Mouse (Mus musculus) ES-E14 (cell line): ENCODE measurements around the gene Cnih2. TPM values are rescaled to one million over a fixed set of nuclear protein-coding genes. Genes with fewer than 3 reads are reported as not detected.

ENCODE experiments used
- DNase-seq: peaks from one replicate; pipeline ENCODE4 v3.0.0-alpha.2; 2013; ENCODE audit warnings: low read depth, low spot score
- H3K27ac ChIP-seq: 2 replicates; pipeline ENCODE4 v1.5.1; 2012; ENCODE audit warnings: low read depth, mild to moderate bottlenecking, low read length, moderate library complexity, mixed read lengths; ENCODE audit not compliant: poor library complexity, insufficient read depth, severe bottlenecking
- H3K36me3 ChIP-seq: 2 replicates; pipeline ENCODE4 v1.6.1; 2012; ENCODE audit warnings: mild to moderate bottlenecking, low read length, moderate library complexity, mixed read lengths; ENCODE audit not compliant: control insufficient read depth, poor library complexity, insufficient read depth, severe bottlenecking
- H3K4me1 ChIP-seq, 2 experiments: fragments of 150-350 bp in 1 of 2; sonication (generic) in 1 of 2; 2 replicates each; pipeline ENCODE4 v1.6.1; 2012; ENCODE audit warnings: low read length in 2 of 2, mild to moderate bottlenecking in 1 of 2, mixed read lengths in 1 of 2; ENCODE audit not compliant: control insufficient read depth in 2 of 2, insufficient read depth in 2 of 2, poor library complexity in 1 of 2
- H3K4me3 ChIP-seq, 2 experiments: fragments of 150-350 bp in 1 of 2; sonication (generic) in 1 of 2; 2 replicates each; pipeline ENCODE4 v1.5.1; 2012; ENCODE audit warnings: low read length in 2 of 2, low read depth in 1 of 2, mild to moderate bottlenecking in 1 of 2, mixed read lengths in 1 of 2; ENCODE audit not compliant: insufficient read depth in 1 of 2, poor library complexity in 1 of 2, severe bottlenecking in 1 of 2
- H3K9ac ChIP-seq: 2 replicates; pipeline ENCODE4 v1.6.1; 2012; ENCODE audit warnings: low read depth, mild to moderate bottlenecking, low read length, mixed read lengths; ENCODE audit not compliant: poor library complexity, insufficient read depth, severe bottlenecking
- H3K9me3 ChIP-seq: fragments of 150-350 bp; sonication (generic); 2 replicates; pipeline ENCODE4 v1.6.1; 2012; ENCODE audit warnings: low read depth, mild to moderate bottlenecking, low read length; ENCODE audit not compliant: control insufficient read depth, insufficient read depth
- CHD2 ChIP-seq: IDR thresholded peaks from 2 replicates; pipeline ENCODE4 v1.6.1; 2014; ENCODE audit warnings: mild to moderate bottlenecking, low read depth, low read length, inconsistent platforms
- HCFC1 ChIP-seq: IDR thresholded peaks from 2 replicates; pipeline ENCODE4 v1.6.1; 2012; ENCODE audit warnings: low read length, inconsistent platforms, borderline replicate concordance; ENCODE audit not compliant: insufficient read depth
- MAFK ChIP-seq: IDR thresholded peaks from 2 replicates; pipeline ENCODE4 v1.6.1; 2014; ENCODE audit warnings: mild to moderate bottlenecking, low read depth, low read length, inconsistent platforms; ENCODE audit not compliant: insufficient read depth
- ZC3H11A ChIP-seq: IDR thresholded peaks from 2 replicates; pipeline ENCODE4 v1.6.1; 2012; ENCODE audit warnings: low read depth, mild to moderate bottlenecking, inconsistent platforms, low read length, borderline replicate concordance
- ZNF384 ChIP-seq: IDR thresholded peaks from 2 replicates; pipeline ENCODE4 v1.6.1; 2012; ENCODE audit warnings: low read depth, low read length, inconsistent platforms
- in situ Hi-C, 2 experiments: fragments of 600-800 bp; cut with MboI; formaldehyde crosslinking; loops; one replicate each; pipeline ENCODE4 v1.15.1; 2025; ENCODE audit warnings: low sequenced_read_pairs in 2 of 2, inconsistent platforms in 1 of 2; ENCODE audit not compliant: unreplicated experiment in 2 of 2
- total RNA-seq: library from RNA; depleted of rRNA; stranded (reverse); fragments of 300-350 nt; gene quantifications from 2 replicates; pipeline ENCODE4 v1.2.3, GENCODE M21; 2012

Gene Cnih2
- total RNA-seq, 1 experiment = 2.5 TPM

- no peak overlapping the region for H3K4me3 ChIP-seq
- peaks cover 14 to 54% of the 10 kb centered on the region in 2 experiments for H3K4me1 ChIP-seq
- no peak for DNase-seq
- no peak overlapping the region for H3K9ac ChIP-seq
- in situ Hi-C loops = no loop called here
- H3K27ac ChIP-seq = no peak overlapping the region
- TF ChIP-seq MAFK (no peak), ZC3H11A (no peak), HCFC1 (no peak), ZNF384 (no peak), CHD2 (no peak)
- no peaks in the 10 kb centered on the region for H3K9me3 ChIP-seq
- H3K36me3 ChIP-seq = no peaks in the 10 kb centered on the region
Observed at GRCm38 (mm10) chr19:5062446-5062845, 35.9 kb downstream of the Cnih2 start.

- H3K4me3 ChIP-seq = no peak overlapping the region
- no peak overlapping the region for H3K27ac ChIP-seq
- H3K9me3 ChIP-seq = no peaks in the 10 kb centered on the region
- H3K4me1 ChIP-seq = peaks cover 15 to 51% of the 10 kb centered on the region in 2 experiments
- in situ Hi-C loops = no loop called here
- H3K9ac ChIP-seq = no peak overlapping the region
- H3K36me3 ChIP-seq = no peaks in the 10 kb centered on the region
- no peak for TF ChIP-seq ZC3H11A
- no peak for TF ChIP-seq MAFK
- TF ChIP-seq ZNF384 = no peak
- TF ChIP-seq HCFC1 = no peak
- TF ChIP-seq CHD2 = no peak
- DNase-seq = no peak
Observed at GRCm38 (mm10) chr19:5062041-5062440, 36.3 kb downstream of the Cnih2 start.

GRCm38 (mm10) chr19:5060365-5061330, 37.7 kb downstream of the Cnih2 start:
- Histone ChIP-seq H3K9me3 (no peaks in the 10 kb centered on the region), H3K4me3 (no peak overlapping the region), H3K9ac (peak overlapping the region; percentile 21; the same call in 1 of the 2 replicates), H3K27ac (peak overlapping the region; percentile 59; the same call in 1 of the 2 replicates), H3K36me3 (no peaks in the 10 kb centered on the region), H3K4me1 (peaks cover 15 to 49% of the 10 kb centered on the region in 2 experiments)
- DNase-seq = no peak
- in situ Hi-C loops = no loop called here
- TF ChIP-seq ZNF384 (no peak), MAFK (peak; percentile 56; the same call in 1 of the 2 replicates), CHD2 (no peak), HCFC1 (no peak), ZC3H11A (no peak)

- Histone ChIP-seq H3K27ac (peak overlapping the region; percentile 83), H3K4me3 (peak overlapping the region in 1 of 2 experiments; percentile 20; a peak in 1 of 4 replicates), H3K9me3 (no peaks in the 10 kb centered on the region), H3K4me1 (peaks cover 15 to 49% of the 10 kb centered on the region in 2 experiments), H3K9ac (peak overlapping the region; percentile 23; the same call in 1 of the 2 replicates), H3K36me3 (peaks cover 4% of the 10 kb centered on the region; the same call in 1 of the 2 replicates)
- in situ Hi-C loops = no loop called here
- no peak for TF ChIP-seq MAFK
- no peak for TF ChIP-seq ZC3H11A
- TF ChIP-seq ZNF384 = no peak
- peak; percentile 83 for DNase-seq
Observed at GRCm38 (mm10) chr19:5058801-5059771, 39.2 kb downstream of the Cnih2 start.
